Mouse (Mus musculus): ENCODE measurements at regions not wholly inside any gene's neighbourhood (a gene's known extent, or its start where the extent isn't known, plus 50 kb on each side); places are given as distances from the start of the nearest gene placed in this dataset.

- no peaks in the 10 kb centered on the region; the same call in 1 of the 2 replicates for H3K27me3 ChIP-seq (ENCODE audit: insufficient read depth, low read length)
- H3K9me3 ChIP-seq (replicated peaks) = no peaks in the 10 kb centered on the region
- H3K36me3 ChIP-seq (replicated peaks) = no peaks in the 10 kb centered on the region
- DNase-seq (ENCODE audit: low spot score) = no peak
- peaks cover 18% of the 10 kb centered on the region for H3K4me1 ChIP-seq (ENCODE audit: insufficient read depth, low read depth, low read length)
- H3K4me3 ChIP-seq (ENCODE audit: low read depth, low read length) = no peak overlapping the region
- no peak for ATAC-seq (ENCODE audit: extremely low read depth, insufficient number of reproducible peaks, low FRiP score, poor library complexity, severe bottlenecking)
- no peak for TF ChIP-seq GATA2 (IDR thresholded peaks at IDR 0.05; ENCODE audit: borderline replicate concordance, low read depth, low read length)
- no peak for TF ChIP-seq GATA1 (IDR thresholded peaks at IDR 0.05; ENCODE audit: borderline replicate concordance, low read length)
- no peak for TF ChIP-seq TAL1 (conservative IDR thresholded peaks at IDR 0.05; ENCODE audit: low read depth, low read length)
- no peak for TF ChIP-seq CTCF (IDR thresholded peaks at IDR 0.05; ENCODE audit: low read depth, low read length)
- no peak for TF ChIP-seq POLR2AphosphoS5 (IDR thresholded peaks at IDR 0.05; ENCODE audit: insufficient replicate concordance, low read depth, low read length)
Observed at GRCm38 (mm10) chr2:78655156-78655855, 212.6 kb upstream of the Ube2e3 start.

GRCm38 (mm10) chr2:78651549-78651948 lies 216.4 kb upstream of the Ube2e3 start:
- DNase-seq (ENCODE audit: low spot score) = no peak
- Histone ChIP-seq H3K4me3 (ENCODE audit: low read depth, low read length) (no peak overlapping the region), H3K4me1 (ENCODE audit: insufficient read depth, low read depth, low read length) (peaks cover 14% of the 10 kb centered on the region), H3K9me3 (replicated peaks) (no peaks in the 10 kb centered on the region), H3K36me3 (replicated peaks) (no peaks in the 10 kb centered on the region), H3K27me3 (ENCODE audit: insufficient read depth, low read length) (peaks cover 8% of the 10 kb centered on the region; the same call in 1 of the 2 replicates)
- TF ChIP-seq GATA1 (IDR thresholded peaks at IDR 0.05; ENCODE audit: borderline replicate concordance, low read length) (no peak), TAL1 (conservative IDR thresholded peaks at IDR 0.05; ENCODE audit: low read depth, low read length) (no peak)
- ATAC-seq (ENCODE audit: extremely low read depth, insufficient number of reproducible peaks, low FRiP score, poor library complexity, severe bottlenecking) = no peak

DNA sequence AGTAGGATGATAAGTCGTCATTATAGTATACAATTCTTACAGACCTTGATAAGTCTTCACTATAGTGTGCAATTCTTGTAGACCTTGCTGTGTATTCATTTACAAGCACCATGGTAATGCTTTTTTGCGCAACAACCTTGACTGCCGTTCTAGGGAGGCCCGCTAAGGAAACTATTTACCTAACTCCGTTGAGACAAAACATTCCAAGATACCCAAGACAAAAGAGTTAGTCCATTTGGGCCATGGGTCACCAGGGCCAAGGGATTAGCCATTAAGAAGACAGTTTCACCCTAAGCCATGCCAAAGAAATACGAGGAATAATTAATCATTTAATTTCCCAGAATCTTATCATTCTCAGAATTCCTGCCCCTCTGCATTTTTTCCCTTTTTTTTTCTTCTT lies 227.6 kb upstream of the Ube2e3 start:
- ATAC-seq (ENCODE audit: extremely low read depth, insufficient number of reproducible peaks, low FRiP score, poor library complexity, severe bottlenecking) (no peak), DNase-seq (ENCODE audit: low spot score) (no peak)
- Histone ChIP-seq H3K4me3 (ENCODE audit: low read depth, low read length) (no peak overlapping the region), H3K4me1 (ENCODE audit: insufficient read depth, low read depth, low read length) (no peaks in the 10 kb centered on the region), H3K9me3 (replicated peaks) (no peaks in the 10 kb centered on the region), H3K36me3 (replicated peaks) (no peaks in the 10 kb centered on the region), H3K27me3 (ENCODE audit: insufficient read depth, low read length) (no peaks in the 10 kb centered on the region)
- TF ChIP-seq TAL1 (conservative IDR thresholded peaks at IDR 0.05; ENCODE audit: low read depth, low read length) (no peak), POLR2AphosphoS5 (IDR thresholded peaks at IDR 0.05; ENCODE audit: insufficient replicate concordance, low read depth, low read length) (no peak), CTCF (IDR thresholded peaks at IDR 0.05; ENCODE audit: low read depth, low read length) (no peak), GATA1 (IDR thresholded peaks at IDR 0.05; ENCODE audit: borderline replicate concordance, low read length) (no peak), GATA2 (IDR thresholded peaks at IDR 0.05; ENCODE audit: borderline replicate concordance, low read depth, low read length) (no peak)

DNA sequence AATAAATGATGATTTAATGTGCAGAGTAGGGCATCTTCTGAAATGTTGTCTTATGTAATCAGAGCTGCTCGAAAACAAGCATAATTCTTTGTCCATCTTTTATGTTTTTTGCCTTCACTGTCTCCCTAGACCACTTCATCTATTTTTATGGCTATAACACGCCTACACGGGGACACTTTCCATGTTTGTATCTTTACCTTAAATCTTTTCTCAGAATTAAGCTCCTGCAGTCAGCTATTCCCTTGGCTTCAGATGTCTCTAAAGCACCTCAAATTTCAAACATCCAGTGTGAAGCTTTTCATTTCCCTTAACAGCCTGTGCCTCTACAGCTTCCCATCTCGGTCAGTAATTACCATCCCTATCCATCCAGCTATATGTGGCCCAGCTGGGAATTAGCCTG lies 242.7 kb upstream of the Ube2e3 start:
- Histone ChIP-seq H3K27me3 (ENCODE audit: insufficient read depth, low read length) (no peaks in the 10 kb centered on the region), H3K9me3 (replicated peaks) (no peaks in the 10 kb centered on the region), H3K36me3 (replicated peaks) (no peaks in the 10 kb centered on the region), H3K4me1 (ENCODE audit: insufficient read depth, low read depth, low read length) (no peaks in the 10 kb centered on the region), H3K4me3 (ENCODE audit: low read depth, low read length) (no peak overlapping the region)
- TF ChIP-seq CTCF (IDR thresholded peaks at IDR 0.05; ENCODE audit: low read depth, low read length) (no peak), TAL1 (conservative IDR thresholded peaks at IDR 0.05; ENCODE audit: low read depth, low read length) (no peak), GATA1 (IDR thresholded peaks at IDR 0.05; ENCODE audit: borderline replicate concordance, low read length) (no peak), POLR2AphosphoS5 (IDR thresholded peaks at IDR 0.05; ENCODE audit: insufficient replicate concordance, low read depth, low read length) (no peak), GATA2 (IDR thresholded peaks at IDR 0.05; ENCODE audit: borderline replicate concordance, low read depth, low read length) (no peak)
- no peak for ATAC-seq (ENCODE audit: extremely low read depth, insufficient number of reproducible peaks, low FRiP score, poor library complexity, severe bottlenecking)
- no peak for DNase-seq (ENCODE audit: low spot score)

GRCm38 (mm10) chr2:78606388-78606787 lies 261.5 kb upstream of the Ube2e3 start:
- Histone ChIP-seq H3K36me3 (replicated peaks) (no peaks in the 10 kb centered on the region), H3K4me3 (ENCODE audit: low read depth, low read length) (no peak overlapping the region), H3K27me3 (ENCODE audit: insufficient read depth, low read length) (peaks cover 16% of the 10 kb centered on the region), H3K4me1 (ENCODE audit: insufficient read depth, low read depth, low read length) (no peaks in the 10 kb centered on the region), H3K9me3 (replicated peaks) (no peaks in the 10 kb centered on the region)
- TF ChIP-seq POLR2AphosphoS5 (IDR thresholded peaks at IDR 0.05; ENCODE audit: insufficient replicate concordance, low read depth, low read length) = no peak
- TF ChIP-seq GATA1 (IDR thresholded peaks at IDR 0.05; ENCODE audit: borderline replicate concordance, low read length) = no peak
- no peak for TF ChIP-seq GATA2 (IDR thresholded peaks at IDR 0.05; ENCODE audit: borderline replicate concordance, low read depth, low read length)
- no peak for TF ChIP-seq TAL1 (conservative IDR thresholded peaks at IDR 0.05; ENCODE audit: low read depth, low read length)
- TF ChIP-seq CTCF (IDR thresholded peaks at IDR 0.05; ENCODE audit: low read depth, low read length) = no peak
- ATAC-seq (ENCODE audit: extremely low read depth, insufficient number of reproducible peaks, low FRiP score, poor library complexity, severe bottlenecking) (no peak), DNase-seq (ENCODE audit: low spot score) (no peak)

- Histone ChIP-seq H3K27me3 (ENCODE audit: insufficient read depth, low read length) (peaks cover 40% of the 10 kb centered on the region), H3K4me3 (ENCODE audit: low read depth, low read length) (no peak overlapping the region), H3K9me3 (replicated peaks) (no peaks in the 10 kb centered on the region), H3K4me1 (ENCODE audit: insufficient read depth, low read depth, low read length) (no peaks in the 10 kb centered on the region), H3K36me3 (replicated peaks) (no peaks in the 10 kb centered on the region)
- TF ChIP-seq TAL1 (conservative IDR thresholded peaks at IDR 0.05; ENCODE audit: low read depth, low read length) (no peak), GATA1 (IDR thresholded peaks at IDR 0.05; ENCODE audit: borderline replicate concordance, low read length) (no peak), GATA2 (IDR thresholded peaks at IDR 0.05; ENCODE audit: borderline replicate concordance, low read depth, low read length) (no peak), POLR2AphosphoS5 (IDR thresholded peaks at IDR 0.05; ENCODE audit: insufficient replicate concordance, low read depth, low read length) (no peak), CTCF (IDR thresholded peaks at IDR 0.05; ENCODE audit: low read depth, low read length) (no peak)
- DNase-seq (ENCODE audit: low spot score) = no peak
- ATAC-seq (ENCODE audit: extremely low read depth, insufficient number of reproducible peaks, low FRiP score, poor library complexity, severe bottlenecking) = no peak
Observed at GRCm38 (mm10) chr2:78600753-78601152, 267.2 kb upstream of the Ube2e3 start.

Measured in G1E (cell line).